Mouse (Mus musculus): Measurements from ENCODE around the gene Gm12248.

Gm12248 gene

DNA sequence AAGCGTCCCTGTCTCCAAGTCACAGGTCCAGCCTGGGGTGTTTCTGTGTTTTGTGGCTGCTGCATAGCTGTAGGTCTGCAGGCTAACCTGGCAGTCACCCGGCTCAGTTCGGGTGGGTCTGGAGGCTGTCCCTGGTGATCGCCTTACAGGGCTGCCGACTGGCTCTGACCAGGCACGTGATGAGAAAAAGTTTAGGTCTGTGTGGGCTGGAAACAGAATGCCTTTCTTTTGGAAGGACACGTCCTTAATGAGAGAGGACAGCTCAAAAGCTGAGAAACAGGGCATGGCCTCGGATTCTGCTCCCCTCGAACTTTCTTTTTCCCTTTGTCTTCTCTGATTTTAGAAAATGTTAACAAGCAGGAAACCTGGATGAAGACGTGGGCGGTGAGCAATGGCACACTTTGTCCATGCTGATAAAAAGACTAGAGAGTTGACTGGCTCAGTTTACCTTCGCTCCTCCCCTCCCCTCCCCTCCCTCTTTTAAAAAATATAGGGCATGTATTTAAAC, at the start of gene Gm12248:
TSS of gene Gm12248 (minus strand) at position 114 of the 508 bp plus-strand sequence.
- WGBS, result 32% methylated on average over 12 of the region's 12 CpGs

DNA sequence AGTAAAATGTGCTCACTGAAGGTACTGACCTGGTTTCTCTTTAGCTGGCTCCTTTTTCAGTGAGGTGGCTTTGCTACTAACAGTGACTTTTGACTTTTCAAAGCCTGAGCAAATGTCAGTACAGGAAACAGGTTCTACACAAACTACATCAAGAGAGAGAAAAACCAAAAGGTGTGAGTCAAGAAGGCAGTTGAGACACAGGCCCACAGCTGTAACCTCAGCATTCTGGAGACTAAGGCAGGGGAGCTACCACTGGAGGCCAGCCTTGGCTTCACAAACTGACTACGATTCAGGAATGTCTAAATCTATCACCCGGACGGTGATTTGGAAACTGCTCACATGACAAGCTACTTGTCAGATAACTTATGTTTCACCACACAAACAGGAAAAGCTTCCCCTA, 46.5 kb upstream of the Gm12248 start:
- WGBS, result 84% methylated on average over 3 of the region's 3 CpGs

DNA sequence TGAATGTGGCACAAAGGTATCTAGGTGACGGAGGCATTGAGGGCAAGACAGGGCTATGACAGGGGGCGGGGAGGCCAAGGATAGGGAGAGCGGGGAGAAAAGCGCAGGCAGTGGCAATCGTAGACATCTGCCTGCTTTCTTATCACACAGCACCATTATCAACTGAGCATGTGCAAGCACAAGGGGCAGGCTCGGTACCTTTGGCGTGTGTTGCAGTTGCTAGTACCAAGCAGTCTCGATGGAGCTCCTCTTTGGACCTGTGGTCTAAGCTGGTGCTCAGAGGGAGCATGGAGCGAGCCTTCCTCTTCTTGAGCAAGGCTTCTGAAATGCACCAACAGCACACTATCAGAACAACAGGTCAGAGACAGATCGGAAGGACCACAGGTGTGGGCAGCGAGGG, 45.9 kb upstream of the Gm12248 start:
- WGBS, result 92% methylated on average over 11 of the region's 11 CpGs

DNA sequence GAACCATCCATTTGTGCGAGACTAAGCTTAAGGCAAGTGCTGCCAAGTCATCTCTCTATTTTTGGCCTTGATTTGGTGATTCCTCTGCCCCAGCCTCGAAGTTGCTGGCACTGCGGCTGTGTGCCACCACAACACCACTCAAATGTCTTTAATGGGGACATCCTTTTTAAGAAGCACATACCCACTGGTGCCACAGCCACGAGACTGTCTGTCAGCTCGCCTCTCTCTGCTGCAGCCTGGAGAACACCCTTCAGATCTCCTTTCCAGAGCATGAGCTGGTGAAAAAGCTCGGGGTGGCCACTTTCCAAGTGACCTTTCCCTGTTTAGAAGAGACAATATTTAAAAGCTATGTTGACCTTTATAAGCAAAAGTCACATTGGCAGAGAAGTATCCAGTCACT, 43.7 kb upstream of the Gm12248 start:
- 57% methylated on average over 6 of the region's 6 CpGs for WGBS

DNA sequence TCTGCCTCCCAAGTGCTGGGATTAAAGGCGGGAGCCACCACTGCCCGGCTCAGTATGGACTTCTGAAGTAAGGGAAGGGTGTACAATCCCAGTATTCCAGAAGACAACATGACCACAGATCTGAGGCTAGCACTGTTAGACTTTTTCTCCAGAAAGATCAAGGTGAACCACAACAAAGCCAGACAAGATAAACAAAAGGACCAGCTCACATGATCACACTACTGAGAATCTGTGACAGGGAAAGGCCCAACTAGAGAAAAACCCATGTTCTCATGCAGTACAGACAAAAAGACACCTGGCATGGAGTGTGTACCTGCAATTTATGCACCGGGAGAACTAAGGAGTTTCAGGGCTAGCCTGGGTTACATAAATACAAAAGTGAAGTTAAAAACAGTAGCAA, 39.1 kb upstream of the Gm12248 start:
- WGBS, result 97% methylated on average over 3 of the region's 3 CpGs

DNA sequence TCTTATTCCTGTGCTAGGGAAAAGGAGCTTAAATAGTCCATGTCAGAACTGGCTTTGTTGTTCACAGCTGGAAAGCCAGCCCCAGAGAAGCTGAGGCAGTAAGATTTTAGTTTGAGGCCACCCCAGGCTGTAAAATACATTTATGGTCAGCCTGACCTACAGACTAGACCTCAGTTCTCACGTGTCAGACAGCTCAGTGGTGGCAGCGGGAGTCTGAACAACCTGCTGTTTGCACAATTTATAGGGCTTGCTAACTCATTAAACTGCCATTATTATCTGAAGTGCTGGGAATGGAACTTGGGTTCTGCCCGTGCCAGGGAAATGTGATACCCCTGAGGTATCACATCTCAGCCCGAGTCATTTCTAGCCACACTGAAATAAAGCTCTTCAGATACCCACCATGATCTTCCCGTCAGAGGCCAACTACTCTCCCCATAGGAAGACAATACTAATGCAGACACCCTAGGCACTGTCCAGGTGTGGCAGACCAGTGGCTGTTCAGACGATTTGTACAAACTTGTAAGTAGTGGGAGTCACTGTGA, 36.4 kb upstream of the Gm12248 start:
- WGBS, result 94% methylated on average over 6 of the region's 6 CpGs

DNA sequence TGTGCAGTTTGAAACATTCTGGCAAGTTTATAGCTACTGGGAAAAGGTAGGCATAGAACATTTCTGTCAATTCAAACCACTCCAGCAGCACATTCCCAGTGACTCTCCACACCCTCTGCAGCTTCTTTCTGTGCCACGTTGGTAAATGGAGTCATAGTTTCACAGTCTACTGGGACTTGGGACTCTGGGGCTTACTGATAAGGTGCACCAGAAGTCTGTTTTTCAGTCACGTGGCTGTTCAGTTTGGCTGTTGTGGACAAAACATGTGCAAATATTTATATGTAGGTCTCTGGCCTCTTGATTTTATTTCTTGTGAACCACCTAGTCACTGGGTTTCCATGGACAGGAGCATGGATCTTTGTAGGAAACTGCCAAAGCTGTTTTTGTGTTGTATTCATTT, 34.6 kb upstream of the Gm12248 start:
- WGBS, result 82% methylated on average over 2 of the region's 2 CpGs

DNA sequence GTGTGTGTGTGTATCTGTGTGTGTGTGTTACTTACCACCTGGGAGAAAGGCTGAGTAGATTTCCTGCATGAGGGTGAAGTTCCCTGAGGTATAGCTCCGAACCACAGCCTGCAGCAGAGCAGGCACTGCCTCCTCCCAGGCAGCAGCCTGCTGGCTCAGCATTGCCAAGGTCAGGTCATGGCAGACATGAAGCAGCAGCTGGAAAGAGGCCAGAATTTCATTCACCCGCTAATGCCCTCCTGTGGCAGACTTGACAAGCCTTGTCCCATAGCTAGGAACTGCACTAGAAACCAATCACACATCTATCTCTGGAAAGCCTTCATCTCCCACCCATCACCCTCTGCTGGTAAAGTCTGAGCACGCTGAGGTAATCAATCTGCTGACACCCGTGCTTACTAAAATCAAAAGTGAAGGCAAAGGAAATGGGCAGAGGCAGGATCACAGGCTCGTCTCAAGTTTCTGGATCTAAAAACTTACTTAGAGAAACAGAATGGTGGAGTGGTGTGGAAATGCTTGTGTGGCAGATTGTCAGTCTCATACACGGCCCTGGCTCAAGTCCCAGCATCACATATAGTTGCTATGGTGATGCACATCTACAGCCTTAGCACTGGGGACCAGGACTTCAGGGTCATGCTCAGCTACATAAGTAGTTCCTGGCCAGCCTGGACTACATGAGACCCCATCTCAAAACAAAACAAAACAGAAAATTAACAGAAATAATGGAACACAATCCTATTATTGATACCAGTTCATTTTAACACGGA, 33.6 kb upstream of the Gm12248 start:
- WGBS, result 47% methylated on average over 7 of the region's 7 CpGs

DNA sequence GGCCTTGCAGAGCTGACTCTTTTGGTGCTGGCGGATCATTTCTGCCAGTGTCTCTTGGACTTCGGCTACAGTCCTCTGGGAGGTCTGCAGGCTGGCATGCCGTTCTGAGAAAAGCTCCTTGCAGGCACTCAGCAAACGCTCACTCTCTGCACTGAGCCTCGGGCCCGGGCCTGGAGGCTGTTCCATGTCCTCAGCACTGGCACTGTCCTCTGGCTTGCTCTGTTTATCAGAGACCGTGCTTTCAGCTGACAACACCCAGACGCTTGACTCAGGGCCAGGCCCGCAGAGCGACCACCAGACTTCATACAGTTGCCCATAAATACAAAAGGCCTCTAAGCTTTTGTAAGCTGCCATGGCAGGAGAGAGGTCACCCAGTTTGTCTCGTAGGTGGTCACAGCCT, 32.1 kb upstream of the Gm12248 start:
- 80% methylated on average over 11 of the region's 11 CpGs for WGBS

DNA sequence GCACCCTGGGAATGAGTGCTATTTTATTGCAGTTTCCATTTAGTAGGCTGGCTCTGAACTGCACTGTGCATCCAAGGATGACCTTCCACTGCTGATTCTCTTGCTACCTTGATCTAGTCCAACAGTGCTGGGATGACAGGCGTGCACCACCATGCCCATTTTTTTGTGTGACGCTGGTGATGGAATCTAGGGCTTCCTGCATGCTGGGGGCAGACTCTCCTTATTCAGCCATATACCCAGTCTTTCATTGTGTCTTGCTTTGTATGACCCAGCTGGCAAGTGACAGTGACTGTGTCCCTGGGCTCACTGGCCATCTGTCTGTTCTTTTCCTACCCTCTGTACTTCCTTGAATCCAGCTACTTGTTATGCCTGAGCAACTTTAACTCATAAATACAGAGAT, 30.8 kb upstream of the Gm12248 start:
- WGBS, result 94% methylated on average over 2 of the region's 2 CpGs

DNA sequence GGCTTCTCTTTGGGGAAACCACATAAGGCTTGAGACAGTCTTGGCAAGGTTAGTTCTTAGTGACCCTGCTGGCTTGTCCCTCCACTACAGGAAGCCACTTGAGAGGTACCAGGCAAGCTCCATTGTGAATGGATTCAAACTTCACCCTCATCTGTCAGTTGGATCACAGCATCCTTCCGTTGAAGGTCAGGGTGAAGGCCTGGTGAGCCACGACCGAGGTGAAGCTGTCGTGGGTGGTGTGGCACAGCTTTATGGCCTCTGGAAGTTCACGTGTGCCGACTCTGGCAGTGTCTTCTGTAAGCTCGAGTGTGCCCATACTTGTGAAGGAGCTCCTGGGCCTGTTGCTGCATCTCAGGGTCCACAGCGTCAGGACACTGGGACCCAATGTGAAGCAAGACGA, 28.4 kb upstream of the Gm12248 start:
- 93% methylated on average over 9 of the region's 9 CpGs for WGBS

DNA sequence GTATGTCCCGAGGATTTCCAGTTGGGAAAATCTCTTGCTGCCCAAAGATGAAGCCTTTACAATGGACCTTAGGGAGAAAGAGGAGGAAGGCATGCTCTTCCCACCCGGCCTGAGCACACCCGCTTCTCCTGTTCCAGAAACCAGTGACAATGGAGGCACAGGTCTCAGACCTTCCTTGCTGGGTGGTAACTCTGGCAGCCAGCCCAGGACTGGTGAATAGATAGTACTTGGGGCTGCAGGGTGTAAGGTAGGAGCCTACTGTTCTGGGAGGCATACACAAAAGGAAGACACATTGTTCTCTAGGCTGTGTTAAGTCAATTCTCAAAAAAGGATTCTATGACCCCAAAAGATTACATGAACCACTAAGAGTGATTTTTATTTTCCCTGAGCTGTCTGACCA, 27.7 kb upstream of the Gm12248 start:
- WGBS, result 73% methylated on average over 3 of the region's 3 CpGs

DNA sequence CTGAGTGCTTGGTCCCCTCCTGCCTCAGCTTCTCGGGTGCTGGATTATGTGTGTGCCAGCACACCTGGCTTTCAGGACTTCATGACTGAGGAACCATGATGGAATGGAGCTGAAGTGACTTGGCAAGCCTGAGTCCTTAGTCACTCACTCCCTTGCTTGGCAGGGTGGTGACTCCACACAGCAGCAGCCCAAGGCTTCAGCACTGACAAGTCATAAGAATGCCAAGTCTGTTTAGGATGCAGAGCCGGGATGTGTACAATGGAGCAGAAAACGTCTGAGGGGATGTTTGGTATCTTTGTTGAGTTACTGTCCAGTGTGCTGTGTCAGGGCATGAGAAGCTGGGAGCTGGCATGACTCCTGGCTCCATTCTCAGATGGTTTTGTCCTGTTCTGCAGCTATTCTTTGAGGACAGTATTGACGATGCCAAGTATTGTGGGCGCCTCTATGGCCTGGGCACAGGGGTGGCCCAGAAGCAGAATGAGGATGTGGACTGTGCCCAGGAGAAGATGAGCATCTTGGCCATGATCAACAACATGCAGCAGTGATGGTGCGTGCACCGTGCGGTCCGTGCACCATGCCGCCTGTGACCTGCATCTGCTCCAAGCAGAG, 24.2 kb upstream of the Gm12248 start:
- WGBS, result 61% methylated on average over 10 of the region's 10 CpGs

DNA sequence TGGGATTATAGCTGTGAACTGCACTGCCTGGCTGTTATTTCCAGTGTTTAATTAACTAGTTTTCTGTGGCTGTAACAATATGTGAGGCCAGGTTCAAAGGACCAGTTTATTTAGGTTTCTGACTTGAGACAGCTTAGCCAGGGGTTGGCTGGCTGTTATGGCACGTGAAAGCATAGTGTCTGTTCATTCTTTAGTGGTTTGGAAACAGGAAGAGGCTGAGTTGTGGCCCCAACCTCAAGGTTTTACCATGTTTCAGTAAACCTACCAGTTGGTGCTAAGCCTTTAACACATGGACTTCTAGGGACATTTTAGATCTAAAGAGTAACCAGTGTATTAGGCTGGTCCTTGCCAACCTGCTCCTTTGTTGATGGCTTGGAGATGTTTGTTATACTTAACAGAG, 23.6 kb upstream of the Gm12248 start:
- 61% methylated on average over 1 of the region's 1 CpGs for WGBS

DNA sequence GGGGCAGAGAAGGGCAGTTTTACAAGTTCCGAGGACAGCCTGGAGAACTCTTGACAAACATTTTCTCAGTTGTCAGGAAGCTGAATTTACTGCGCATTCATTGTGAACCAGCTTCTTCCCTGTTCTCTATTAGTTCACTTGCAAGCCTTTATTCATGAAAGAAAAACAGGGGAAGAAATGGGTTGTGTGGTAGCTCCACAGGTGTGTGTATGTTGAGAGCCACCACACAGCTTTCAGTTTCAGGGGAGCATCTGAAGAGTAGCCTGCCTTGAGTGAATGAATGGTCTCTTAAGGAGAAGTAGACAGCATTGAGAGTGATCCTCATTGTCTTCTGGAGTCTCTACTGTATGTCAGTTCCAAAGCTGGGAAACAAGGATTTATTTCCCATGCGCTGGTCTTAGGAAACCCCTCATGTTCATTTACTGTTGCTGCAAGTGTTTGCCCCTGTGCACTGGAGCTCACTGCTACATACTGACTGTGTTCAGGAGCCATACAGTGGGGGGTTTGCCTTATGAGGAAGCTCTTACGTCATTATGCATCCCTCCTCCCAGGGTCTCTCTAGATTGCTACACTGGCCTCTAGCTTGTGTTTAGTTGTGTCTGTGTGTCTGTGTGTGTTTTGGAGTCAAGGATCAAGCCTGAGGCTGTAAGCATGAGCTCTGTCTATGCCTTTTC, 14.9 kb upstream of the Gm12248 start:
- WGBS, result 79% methylated on average over 4 of the region's 4 CpGs

DNA sequence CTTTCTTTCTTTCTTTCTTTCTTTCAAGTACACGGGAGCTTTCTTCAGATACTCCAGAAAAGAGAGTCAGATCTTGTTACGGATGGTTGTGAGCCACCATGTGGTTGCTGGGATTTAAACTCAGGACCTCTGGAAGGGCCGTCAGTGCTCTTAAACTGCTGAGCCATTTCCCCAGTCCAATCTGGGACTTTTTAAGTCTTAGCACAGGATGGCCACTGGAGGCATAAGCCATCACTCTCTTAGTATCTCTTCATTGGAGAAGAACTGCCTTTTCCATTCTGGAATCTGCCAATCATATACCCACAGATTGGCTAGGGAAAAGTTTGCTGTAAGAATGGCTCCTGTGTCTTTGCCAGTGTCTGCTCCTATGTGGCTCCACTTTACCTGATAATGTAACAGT, 14.1 kb upstream of the Gm12248 start:
- WGBS, result 31% methylated on average over 3 of the region's 3 CpGs

DNA sequence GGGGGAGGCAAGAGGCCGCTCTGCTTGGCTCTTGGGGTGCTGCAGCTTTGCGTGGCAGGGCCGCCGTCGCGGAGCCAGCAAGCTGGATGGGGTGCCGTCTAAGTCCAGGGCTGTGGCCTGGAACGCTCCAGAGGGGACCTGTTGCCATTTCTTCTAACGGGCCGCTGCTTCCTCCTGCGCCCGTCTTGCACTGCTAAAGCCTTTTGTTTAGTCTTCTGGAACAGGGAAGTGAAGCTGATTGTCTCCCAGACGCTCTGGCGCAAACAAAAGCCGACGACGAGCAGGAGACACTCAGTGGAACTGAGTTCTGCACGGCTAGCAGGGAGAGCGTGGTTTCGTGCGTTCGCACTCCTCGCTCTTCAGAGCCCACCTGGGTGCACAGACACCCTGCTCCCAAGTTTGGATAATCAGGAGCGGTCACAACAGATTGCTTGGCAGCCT, 11.4 kb upstream of the Gm12248 start:
- under 1% methylated on average over 24 of the region's 24 CpGs for WGBS

DNA sequence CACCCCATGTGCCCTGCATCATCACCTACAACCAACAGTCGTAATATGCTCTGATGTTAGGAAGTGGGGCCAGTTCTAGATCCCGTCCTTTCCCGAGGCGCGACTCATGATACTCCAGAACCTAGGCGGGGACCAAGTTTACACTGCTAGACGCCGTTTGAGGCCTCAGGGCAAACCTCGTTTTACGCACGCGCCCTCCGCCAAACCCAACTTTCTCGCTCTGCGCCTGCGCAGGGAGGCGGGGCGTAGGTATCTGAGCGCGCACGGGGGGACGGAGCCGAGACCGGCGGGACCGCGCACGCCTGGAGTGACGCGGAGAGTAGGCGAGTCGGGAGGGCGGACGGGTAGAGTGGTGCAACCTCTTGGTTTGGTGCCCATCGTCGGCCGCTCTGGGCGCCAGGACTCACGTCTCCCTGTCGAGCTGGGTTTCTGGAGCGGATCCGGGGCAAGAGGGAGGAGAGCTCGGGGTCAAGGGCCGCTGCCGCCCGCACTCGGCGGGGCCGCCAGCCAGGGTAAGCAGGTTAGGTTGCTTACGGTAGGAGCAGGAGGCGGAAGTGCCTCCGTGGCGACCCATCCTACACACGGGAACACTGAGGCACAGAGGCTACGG, 10.9 kb upstream of the Gm12248 start, which contains the start of gene Cnot8:
TSS of gene Cnot8 (plus strand) at position 457 of the 610 bp plus-strand sequence.
- under 1% methylated on average over 55 of the region's 55 CpGs for WGBS

DNA sequence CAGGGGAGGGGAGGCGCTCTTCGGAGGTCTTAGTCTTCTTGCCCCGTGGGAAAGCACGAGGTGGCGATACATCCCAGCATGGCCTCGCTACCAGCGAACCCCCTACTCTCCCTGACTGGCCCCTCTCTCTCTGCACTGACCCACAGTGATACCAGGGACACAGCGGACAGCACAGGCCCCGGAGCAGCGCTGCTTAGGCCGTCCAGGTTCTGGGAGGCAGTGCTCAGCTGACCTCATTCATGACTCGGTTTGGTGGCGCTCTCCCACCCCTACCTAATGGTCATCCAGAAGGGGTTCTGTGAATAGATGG, 10.4 kb upstream of the Gm12248 start:
- WGBS, result 51% methylated on average over 13 of the region's 13 CpGs

DNA sequence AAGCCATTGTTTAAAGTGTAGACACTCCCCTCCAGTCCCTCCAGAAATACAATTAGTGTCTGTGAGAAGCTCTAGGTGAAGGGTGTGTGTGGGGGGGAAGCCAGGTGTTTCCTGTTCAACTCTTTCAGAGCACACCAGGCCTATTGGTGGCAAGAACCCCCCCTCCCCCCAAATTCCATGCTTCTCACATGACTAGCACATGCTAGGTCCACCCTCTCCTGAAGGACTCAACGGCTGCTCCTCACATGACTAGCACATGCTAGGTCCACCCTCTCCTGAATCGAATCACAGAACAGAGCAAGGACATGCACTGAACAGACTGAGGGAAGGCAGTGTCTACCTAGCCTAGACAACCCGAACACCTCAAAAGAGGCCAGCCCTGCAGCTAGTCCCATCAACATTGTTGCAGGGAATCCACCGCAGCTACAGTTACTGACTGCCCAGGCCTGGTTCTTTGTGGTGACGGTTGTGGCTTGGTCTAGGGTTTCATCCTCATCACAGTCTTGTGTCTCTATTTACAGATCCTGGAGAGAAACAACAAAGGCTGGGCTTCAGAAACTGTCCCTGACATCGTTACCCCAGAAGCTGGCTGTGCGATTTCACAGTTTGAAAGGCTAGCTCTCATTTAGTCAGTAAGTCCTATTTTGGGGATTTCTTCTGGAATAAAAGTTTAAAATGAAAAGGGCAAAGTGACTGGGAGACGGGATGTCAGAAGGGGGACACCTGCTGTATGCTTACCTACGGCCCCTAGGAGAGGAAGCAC, 9.8 kb upstream of the Gm12248 start:
- whole genome bisulfite sequencing, result 76% methylated on average over 9 of the region's 9 CpGs

DNA sequence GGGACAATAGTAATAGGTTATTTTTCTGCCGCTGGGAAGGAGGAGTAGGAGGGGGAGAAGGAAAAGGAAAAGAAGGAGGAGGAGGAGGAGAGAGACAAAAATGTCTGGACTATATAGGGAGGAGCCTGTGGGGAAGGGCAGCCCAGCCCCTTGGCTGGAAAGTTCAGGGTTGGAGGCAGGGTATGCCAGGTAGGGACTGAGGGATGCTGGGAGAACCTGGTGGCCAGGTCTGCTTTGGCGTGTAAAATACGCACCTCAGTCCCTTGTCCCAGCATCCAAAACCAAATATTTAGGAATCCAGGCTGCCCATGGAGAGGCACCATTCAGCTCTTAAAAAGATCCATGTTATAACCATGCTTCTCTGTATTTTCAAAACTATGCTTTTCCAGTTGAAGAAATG, 9.2 kb upstream of the Gm12248 start:
- WGBS, result 85% methylated on average over 3 of the region's 3 CpGs

Data from cerebral cortex, adult 2 months (tissue).